Mouse (Mus musculus): ENCODE results near the gene Slc16a9.
A peak's percentile ranks its signal among the peaks of the same experiment; 100 is the strongest.

The Slc16a9 gene

GRCm38 (mm10) chr10:70250354-70250753, 5.5 kb downstream of the Slc16a9 start:
- DNase-seq (ENCODE audit: low spot score in 2 of 2): no peak

GRCm38 (mm10) chr10:70250766-70251165, 5.9 kb downstream of the Slc16a9 start:
- no peak for DNase-seq (ENCODE audit: low spot score in 2 of 2)

- no peak for DNase-seq (ENCODE audit: low spot score in 2 of 2)
These were observed 9.8 kb downstream of the Slc16a9 start for GRCm38 (mm10) chr10:70254666-70255065.

DNA sequence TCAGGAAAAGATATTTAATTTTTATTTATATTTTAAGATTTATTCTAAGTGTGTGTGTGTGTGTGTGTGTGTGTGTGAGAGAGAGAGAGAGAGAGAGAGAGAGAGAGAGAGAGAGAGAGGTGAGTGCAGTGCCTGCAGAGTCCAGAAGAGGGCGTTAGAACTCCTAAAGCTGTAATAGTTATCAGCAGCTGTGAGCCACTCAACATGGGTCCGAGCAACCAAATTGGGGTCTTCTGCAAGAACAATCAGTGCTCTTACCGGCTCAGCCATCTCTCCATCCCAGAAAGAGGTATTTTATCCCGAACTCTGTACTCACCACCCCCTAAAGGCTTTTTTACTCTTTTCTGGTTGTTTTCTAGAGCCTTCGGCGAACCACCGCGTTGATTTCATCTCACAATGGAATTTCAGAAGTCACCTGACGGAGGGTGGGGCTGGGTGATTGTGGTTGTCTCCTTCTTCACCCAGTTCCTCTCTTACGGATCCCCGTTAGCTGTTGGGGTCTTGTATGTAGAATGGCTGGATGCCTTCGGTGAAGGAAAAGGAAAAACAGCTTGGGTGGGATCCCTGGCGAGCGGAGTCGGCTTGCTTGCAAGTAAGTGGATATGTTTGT, 10.8 kb downstream of the Slc16a9 start:
- no peak for DNase-seq (ENCODE audit: low spot score in 2 of 2)

DNA sequence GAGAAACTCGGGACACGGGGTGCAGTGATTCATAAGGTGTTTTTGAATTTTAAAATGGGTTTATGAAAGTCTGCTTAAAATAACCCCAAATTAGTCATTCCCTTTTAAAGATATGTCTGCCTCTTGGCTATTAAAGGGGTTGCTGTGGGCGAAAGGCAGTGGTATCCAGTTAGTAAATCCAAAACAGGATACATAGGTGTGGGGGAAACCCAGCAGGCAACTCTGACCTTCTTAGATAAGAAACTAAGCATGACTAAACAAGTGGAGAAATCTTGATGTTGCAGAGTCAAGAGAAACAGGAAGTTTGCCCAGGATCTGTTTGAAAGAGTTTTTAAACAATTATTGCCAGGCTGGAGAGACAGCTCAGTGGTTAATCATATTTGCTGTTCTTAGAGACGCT, 12.1 kb downstream of the Slc16a9 start:
- DNase-seq (ENCODE audit: low spot score in 2 of 2): no peak

GRCm38 (mm10) chr10:70260904-70261303, 16.0 kb downstream of the Slc16a9 start:
- no peak for DNase-seq (ENCODE audit: low spot score in 2 of 2)

GRCm38 (mm10) chr10:70262051-70262450, 17.2 kb downstream of the Slc16a9 start:
- no peak for DNase-seq (ENCODE audit: low spot score in 2 of 2)

- DNase-seq (ENCODE audit: low spot score in 2 of 2): no peak
These were observed 18.8 kb downstream of the Slc16a9 start for GRCm38 (mm10) chr10:70263681-70264189.

DNA sequence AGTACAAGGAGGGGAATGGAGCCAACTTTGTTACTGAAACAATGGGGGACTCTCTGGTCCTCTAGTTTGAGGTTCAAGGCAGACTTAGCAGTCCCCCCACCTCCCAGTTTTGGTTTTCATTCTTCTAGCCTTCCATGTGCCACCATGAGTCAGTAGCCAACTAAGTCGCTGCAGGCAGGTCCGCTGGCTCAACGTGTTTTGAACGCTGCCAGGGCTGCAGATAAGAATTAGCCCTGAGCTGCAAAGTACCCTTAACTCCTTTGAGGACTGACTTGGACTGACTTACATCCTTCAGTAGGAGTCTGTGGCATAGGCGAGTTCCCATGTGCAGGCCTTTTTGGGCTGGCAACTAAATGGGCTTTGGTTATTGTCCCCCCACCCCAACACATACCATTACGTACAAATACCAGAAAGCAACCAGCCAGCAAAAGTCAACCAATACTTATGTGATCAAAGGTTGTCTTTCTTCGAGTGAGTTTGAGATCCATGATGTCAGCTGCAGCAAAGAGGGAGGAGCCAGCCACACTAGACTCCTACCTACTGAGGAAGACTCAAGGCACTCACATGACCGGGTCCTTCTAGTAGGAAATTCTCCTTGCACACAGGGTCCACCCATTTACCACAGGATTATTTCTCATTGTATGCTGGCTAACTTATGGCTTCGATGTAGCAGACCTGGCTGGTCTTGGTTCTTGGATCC, 19.6 kb downstream of the Slc16a9 start:
- no peak for DNase-seq (ENCODE audit: low spot score in 2 of 2)

DNA sequence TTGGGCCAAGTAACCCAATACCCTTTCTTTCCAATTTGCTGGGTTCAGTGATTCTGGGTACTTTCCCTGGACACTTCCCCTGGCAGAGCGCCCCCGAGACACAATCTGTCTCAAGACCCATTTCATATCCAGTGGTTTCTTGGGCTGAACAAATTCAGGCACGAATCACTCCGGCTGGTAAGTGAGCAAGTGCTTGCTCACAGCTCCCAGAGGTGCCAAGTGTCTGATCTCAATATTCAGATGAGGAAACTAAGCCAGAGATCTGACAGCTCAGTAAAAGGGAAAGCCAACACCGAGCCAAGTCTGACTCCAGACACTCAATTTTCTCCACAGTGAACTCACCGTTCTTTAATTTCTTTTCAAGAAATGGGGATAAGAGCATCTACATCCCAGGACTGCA, 21.6 kb downstream of the Slc16a9 start:
- no peak for DNase-seq (ENCODE audit: low spot score in 2 of 2)

GRCm38 (mm10) chr10:70268581-70269446, 23.9 kb downstream of the Slc16a9 start:
- no peak for DNase-seq (ENCODE audit: low spot score in 2 of 2)

DNA sequence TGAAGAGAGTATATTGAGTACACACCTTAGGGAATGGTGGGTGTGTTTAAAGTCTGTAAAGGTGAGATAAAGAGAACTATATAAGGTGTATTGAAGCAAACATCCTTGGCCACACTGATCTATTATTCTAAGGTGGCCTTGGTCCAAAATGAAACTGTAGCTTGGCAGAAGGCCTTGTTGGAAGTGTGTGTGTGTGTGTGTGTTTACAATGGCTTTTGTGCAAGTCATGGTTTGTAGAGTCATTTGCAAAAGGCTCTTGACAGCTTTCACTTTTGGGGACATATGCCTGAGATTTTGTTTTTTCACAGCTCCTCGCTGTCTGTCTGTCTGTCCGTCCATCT, 24.5 kb downstream of the Slc16a9 start:
- DNase-seq (ENCODE audit: low spot score in 2 of 2): no peak

DNA sequence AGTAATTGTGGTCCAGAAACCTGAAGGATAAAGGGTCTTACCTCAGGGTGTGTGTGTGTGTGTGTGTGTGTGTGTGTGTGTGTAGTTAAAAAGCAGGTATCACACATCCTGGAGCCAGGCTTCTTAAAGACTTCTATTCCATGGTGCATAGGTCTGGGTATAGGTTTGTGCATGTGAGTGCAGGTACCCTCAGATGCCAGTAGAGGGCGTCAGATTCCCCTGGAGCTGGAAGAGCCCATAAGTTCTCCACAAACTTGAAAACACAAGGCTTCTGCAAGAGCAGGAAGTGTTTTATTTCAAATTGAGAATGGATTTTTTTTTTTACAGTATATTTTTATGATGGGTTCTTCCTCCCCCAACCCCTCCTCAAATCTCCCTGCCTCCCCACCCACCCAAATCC, 31.8 kb downstream of the Slc16a9 start:
- DNase-seq (ENCODE audit: low spot score in 2 of 2): no peak

GRCm38 (mm10) chr10:70279349-70279748, 34.4 kb downstream of the Slc16a9 start:
- no peak for DNase-seq (ENCODE audit: low spot score in 2 of 2)

DNA sequence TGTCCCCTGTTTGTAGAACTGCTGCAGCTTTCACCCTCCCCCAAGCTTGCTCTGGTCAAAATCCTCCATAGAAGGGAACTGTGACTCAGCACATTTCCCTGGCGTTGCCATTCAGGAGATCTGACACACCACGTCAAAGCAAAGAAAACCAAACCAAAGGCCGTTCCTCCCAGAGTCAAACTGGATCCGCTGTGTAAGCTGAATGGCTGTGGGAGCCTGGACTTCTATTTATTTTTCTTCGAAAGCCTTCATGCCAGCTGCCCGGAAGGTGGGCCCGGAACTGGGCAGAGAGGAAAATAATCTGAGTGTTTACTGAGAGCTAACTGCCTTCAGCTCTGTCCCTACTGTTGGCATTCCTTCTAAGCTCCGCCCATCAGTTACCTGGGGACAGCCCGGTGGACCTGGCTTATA, 42.9 kb downstream of the Slc16a9 start:
- DNase-seq (ENCODE audit: low spot score in 2 of 2): no peak

GRCm38 (mm10) chr10:70288406-70289327, 43.8 kb downstream of the Slc16a9 start:
- DNase-seq (ENCODE audit: low spot score in 2 of 2): no peak

DNA sequence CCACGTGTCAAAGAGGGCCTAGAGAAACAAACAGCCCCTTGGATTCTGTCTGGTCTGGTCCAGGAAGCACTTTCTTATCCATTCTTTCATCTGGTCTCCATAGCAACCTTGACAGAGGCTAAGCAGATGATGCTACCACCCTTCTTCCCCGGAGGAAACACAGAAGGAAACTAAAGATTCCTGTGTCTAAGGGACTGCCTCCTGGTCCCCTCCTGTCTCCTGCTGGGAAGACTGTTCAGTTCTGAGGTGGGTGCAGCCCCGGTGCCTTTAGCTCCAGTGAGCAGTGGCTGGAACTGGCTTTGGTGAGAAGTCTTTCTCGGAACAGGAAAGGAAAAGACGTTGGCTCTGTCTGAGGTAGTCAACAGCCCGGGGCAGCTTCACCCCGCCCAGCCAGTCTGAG, 47.1 kb downstream of the Slc16a9 start:
- DNase-seq (ENCODE audit: low spot score in 2 of 2): no peak

- DNase-seq (ENCODE audit: low spot score in 2 of 2): no peak
These were observed 49.2 kb downstream of the Slc16a9 start for GRCm38 (mm10) chr10:70294094-70294493.

DNA sequence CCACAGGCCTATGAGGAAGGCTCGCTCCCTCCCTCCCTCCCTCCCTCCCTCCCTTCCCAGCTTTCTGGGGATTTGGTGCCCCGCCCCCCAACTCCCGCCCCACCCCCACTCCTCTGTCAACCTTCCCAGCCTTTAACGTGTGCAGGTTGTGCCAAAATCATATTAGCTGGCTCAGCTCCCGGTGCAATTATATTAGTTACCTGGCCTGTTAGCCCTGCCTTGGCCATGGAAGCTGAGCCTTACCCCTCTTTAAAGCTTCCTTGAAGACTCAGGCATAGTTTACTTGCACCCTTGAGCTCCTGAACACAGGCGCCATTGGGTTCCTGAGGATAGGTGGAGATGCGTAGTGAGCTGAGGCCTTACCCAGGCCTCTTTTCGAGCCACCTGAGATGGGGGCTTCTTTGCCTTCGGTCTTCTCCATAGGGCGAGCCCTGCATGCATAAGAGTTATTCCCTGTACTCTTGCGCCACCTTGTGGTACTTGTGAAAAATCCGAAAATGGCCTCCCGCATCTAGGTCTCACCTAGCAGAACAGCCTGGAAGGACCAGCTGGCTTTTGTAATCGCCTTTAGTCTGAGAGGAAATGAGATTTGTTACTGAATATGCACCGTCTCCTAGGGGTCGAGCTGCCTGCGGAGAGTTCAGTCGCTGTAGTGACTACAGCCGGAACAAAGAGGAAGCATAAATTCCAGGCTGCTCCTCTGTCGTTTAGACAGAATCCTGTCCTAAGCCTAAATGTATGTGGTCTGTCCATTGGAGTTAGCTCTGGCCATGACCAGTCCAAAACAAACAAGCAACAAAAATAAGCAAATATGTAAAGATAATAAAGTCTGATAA, 51.8 kb downstream of the Slc16a9 start:
- peak; percentile 53 to 75 for DNase-seq (ENCODE audit: low spot score in 2 of 2)

DNA sequence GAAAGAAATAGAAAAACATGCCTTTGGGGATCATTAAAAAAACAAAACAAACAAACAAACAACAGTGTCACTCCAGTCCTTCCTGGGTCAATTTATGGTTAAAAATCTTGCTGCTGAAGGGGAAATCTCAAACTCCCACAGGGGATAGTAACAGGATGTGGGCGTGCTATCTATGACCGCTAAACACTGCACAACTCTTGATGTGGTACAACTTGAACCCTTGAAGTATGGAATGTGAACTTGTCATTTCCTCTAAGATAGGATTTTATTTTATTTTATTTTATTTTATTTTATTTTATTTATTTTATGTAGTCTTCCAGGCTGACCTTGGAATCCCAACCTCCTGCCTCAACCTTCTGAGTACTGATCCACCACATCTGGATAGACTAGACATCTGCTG, 54.2 kb downstream of the Slc16a9 start:
- DNase-seq (ENCODE audit: low spot score in 2 of 2): no peak

DNA sequence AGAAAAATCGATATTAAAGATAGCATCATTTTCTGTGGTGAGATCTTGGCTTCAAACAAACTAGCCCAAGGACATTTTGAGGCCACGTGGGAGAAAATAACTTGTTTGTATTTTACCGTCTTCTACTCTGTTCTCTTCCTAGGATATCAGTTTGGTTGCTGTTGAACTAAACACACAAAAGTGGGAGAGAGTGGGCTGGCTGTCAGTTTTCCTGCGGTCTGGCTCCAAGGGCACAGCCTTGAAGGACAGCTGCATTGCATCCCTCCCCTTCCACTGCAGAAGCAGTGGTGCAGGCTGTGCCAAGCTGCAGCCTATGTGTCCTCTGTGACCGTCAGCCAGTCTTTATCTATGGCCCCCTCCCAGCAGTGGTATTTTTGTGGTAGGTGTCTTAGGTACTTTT, 54.8 kb downstream of the Slc16a9 start:
- no peak for DNase-seq (ENCODE audit: low spot score in 2 of 2)
